Mouse (Mus musculus) monocyte, adult 2 months (primary cell): ENCODE measurements around the gene Lpo.

Experiments
- DNase-seq, 2 experiments: peaks; one replicate each; pipeline ENCODE4 v3.0.0; 2022; ENCODE audit warnings: low spot score in 2 of 2, low read depth in 1 of 2

Lpo gene

GRCm38 (mm10) chr11:87807433-87807832, 20.7 kb downstream of the Lpo start:
- DNase-seq: no peak

- peak in 1 of 2 experiments; percentile 32 for DNase-seq
Observed at GRCm38 (mm10) chr11:87805448-87805847, 22.6 kb downstream of the Lpo start.

GRCm38 (mm10) chr11:87802621-87803020, 25.5 kb downstream of the Lpo start:
- DNase-seq: no peak

GRCm38 (mm10) chr11:87801711-87802275, 26.3 kb downstream of the Lpo start:
- no peak for DNase-seq

GRCm38 (mm10) chr11:87793460-87793859, 34.6 kb downstream of the Lpo start, which contains the start of gene Mpo:
Gene Mpo, plus strand, starts transcription at chr11:87793581.
- no peak for DNase-seq

GRCm38 (mm10) chr11:87790088-87790487, 38.0 kb downstream of the Lpo start:
- no peak for DNase-seq

GRCm38 (mm10) chr11:87780130-87780529, 48.0 kb downstream of the Lpo start:
- no peak for DNase-seq

- no peak for DNase-seq
Observed at GRCm38 (mm10) chr11:87779392-87779791, 48.7 kb downstream of the Lpo start.

GRCm38 (mm10) chr11:87778915-87779314, 49.2 kb downstream of the Lpo start:
- no peak for DNase-seq

GRCm38 (mm10) chr11:87778100-87778765, 49.9 kb downstream of the Lpo start:
- no peak for DNase-seq

- DNase-seq: no peak
Observed at GRCm38 (mm10) chr11:87772354-87772753, 55.7 kb downstream of the Lpo start.

- peak in 1 of 2 experiments; percentile 73 for DNase-seq
Observed at GRCm38 (mm10) chr11:87770989-87771388, 57.1 kb downstream of the Lpo start.

- no peak for DNase-seq
Observed at GRCm38 (mm10) chr11:87768745-87769144, 59.3 kb downstream of the Lpo start.

GRCm38 (mm10) chr11:87763988-87764876, 63.9 kb downstream of the Lpo start:
- no peak for DNase-seq

GRCm38 (mm10) chr11:87763511-87763987, 64.5 kb downstream of the Lpo start:
- no peak for DNase-seq

GRCm38 (mm10) chr11:87762702-87763385, 65.2 kb downstream of the Lpo start:
- DNase-seq: no peak

GRCm38 (mm10) chr11:87761806-87762701, 66.0 kb downstream of the Lpo start:
- DNase-seq: no peak

GRCm38 (mm10) chr11:87761181-87761721, 66.8 kb downstream of the Lpo start:
- DNase-seq: no peak

- DNase-seq: no peak
Observed at GRCm38 (mm10) chr11:87760301-87761081, 67.6 kb downstream of the Lpo start, which contains the start of gene Tspoap1. Gene Tspoap1, plus strand, starts transcription at chr11:87760541.
